Mouse (Mus musculus): Measurements from ENCODE around the gene Arhgap9. TPM values are rescaled to one million over a fixed set of nuclear protein-coding genes. Genes with fewer than 3 reads are reported as not detected.

The Arhgap9 gene
- polyA plus RNA-seq, 1 experiment from 2014 or later = 3.7 TPM

DNA sequence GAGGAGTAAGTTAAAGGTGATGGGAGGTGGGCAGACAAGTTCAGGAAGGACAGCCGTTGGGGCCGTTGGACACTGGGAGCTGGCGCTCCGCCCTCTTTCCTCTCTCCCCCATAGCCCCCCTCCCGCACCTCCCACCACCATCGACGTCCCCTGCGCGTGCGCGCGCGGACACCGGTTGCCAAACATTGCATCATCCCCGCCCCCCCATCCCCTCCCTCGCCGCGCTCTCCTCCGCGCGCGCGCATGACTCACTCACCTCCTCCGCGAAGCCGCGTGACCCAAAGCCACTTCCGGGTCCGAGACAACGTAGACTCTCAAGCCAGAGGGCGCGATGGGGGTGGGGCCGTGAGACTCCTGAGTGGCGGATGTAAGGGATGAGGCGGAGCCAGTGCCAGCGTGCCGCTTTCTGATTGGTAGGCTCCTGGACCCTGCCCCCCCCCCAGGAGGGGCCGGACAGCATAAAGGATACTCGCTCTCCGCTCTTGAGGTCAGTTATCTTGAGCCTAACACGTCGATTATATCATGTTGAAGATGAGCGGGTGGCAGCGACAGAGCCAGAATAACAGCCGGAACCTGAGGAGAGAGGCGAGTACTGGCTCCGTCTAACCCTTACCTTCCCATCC lies 31.3 kb upstream of the Arhgap9 start:
- peak overlapping the region; percentile 98 for H3K27ac ChIP-seq (replicated peaks; ENCODE audit: low read depth, low read length)
- no peaks in the 10 kb centered on the region for H3K27me3 ChIP-seq (replicated peaks; ENCODE audit: control insufficient read depth, insufficient read depth, low read length)
- peaks cover 42% of the 10 kb centered on the region for H3K36me3 ChIP-seq (ENCODE audit: control insufficient read depth, insufficient read depth, low read length)
- peak overlapping the region; percentile 84 for H3K9ac ChIP-seq (ENCODE audit: low read depth, low read length)
- peak overlapping the region; percentile 95 for H3K4me2 ChIP-seq (ENCODE audit: low read depth, low read length)
- ATAC-seq (ENCODE audit: low read depth) = peak; percentile 92
- peaks cover 30% of the 10 kb centered on the region for H3K4me1 ChIP-seq (ENCODE audit: control insufficient read depth, insufficient read depth, low read length)
- H3K9me3 ChIP-seq (ENCODE audit: control insufficient read depth, low read length) = no peaks in the 10 kb centered on the region
- peak; percentile 100 for DNase-seq (ENCODE audit: low spot score)
- under 1% methylated on average over 39 of the region's 47 CpGs for WGBS
- peak overlapping the region; percentile 59 for H3K4me3 ChIP-seq (ENCODE audit: low read depth, low read length)

DNA sequence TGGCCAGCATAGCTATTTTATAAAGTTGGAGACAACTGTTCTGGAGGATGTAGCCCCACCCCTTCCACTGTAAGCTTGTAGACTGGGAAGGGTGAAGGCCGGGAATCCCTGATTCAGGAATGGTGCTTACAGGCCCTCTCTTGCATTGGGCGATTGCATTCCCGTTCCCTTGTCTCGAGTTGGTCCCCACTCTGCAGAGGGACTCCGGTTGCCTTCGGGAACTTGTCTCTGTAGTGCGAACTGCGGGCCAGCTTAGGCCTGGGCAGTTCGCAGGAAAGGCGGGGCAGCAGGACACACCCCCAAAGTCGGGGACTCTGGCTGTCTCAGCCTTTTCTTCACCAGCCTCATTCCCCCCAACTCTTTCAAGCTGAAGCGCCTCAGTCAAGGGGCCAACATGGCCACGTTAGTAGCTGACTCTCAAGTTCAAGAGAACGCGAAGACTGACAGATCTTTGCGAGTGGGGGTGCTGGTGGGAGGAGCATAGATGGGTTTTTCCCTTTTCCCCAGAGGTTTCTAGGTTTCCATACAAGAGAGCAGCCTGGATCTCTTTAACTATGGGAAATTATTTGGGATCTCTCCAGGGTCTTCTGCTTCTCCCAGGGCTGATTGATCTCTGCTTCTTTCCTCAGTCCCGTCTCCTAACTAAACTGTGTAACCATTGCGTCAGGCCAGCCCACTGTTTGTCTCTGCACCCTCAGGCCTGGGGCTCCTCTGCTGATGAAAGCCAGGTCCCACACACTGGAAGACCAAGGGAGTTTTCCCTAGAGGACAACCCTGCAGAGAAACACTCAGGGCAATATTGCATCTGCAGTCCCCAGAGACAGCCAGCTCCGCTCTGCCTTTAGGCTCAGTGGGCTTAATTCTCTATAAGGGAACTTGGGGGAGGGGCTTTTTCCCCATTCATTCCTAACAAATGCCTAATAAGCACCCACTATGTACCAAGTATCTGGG lies 30.6 kb upstream of the Arhgap9 start:
- Histone ChIP-seq H3K4me2 (ENCODE audit: low read depth, low read length) (peak overlapping the region; percentile 95), H3K9ac (ENCODE audit: low read depth, low read length) (peak overlapping the region; percentile 68), H3K36me3 (ENCODE audit: control insufficient read depth, insufficient read depth, low read length) (peaks cover 42% of the 10 kb centered on the region), H3K27me3 (replicated peaks; ENCODE audit: control insufficient read depth, insufficient read depth, low read length) (no peaks in the 10 kb centered on the region), H3K4me3 (ENCODE audit: low read depth, low read length) (peak overlapping the region; percentile 59), H3K9me3 (ENCODE audit: control insufficient read depth, low read length) (no peaks in the 10 kb centered on the region), H3K27ac (replicated peaks; ENCODE audit: low read depth, low read length) (peak overlapping the region; percentile 98), H3K4me1 (ENCODE audit: control insufficient read depth, insufficient read depth, low read length) (peaks cover 27% of the 10 kb centered on the region)
- WGBS = 2% methylated on average over 18 of the region's 19 CpGs
- DNase-seq (ENCODE audit: low spot score) (peak; percentile 72), ATAC-seq (ENCODE audit: low read depth) (peak; percentile 48)

DNA sequence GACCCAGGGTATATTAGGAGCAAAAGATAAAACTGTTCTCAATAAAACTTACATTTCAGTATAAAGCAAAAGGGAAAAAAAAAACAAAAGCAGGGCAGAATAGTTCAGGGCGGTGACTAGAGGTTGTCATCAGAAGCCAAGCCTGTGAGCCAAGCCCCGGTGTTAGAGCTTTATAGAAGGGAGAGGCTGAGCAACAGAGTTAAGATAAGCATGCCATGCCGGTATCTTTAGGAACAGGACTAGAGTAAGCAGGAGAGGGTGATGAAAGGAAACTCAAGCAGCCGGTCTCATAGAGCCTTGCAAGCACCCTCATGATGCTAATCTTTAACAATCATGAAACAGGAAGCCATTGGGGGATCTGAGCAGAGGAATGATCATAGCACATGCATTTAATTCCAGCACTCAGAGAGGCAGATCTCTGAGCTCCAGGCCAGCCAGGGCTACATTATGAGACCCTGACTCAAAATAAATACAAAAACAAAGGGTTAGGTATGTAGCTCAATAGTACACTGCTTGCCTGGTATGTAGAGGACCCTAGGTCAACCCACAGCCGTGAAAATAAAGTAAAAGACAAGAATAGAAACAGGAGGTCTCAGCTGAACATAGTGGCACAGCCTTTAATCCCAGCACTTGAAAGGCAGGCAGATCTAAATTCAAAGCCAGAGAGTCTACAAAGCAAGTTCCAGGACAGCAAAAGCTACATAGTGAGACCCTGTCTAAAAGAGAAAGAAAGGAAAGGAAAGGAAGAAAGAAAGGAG lies 29.7 kb upstream of the Arhgap9 start:
- H3K27me3 ChIP-seq (replicated peaks; ENCODE audit: control insufficient read depth, insufficient read depth, low read length) = no peaks in the 10 kb centered on the region
- WGBS = 48% methylated on average over 5 of the region's 5 CpGs
- peak overlapping the region; percentile 16; the same call in 1 of the 2 replicates for H3K27ac ChIP-seq (replicated peaks; ENCODE audit: low read depth, low read length)
- DNase-seq (ENCODE audit: low spot score) = no peak
- H3K36me3 ChIP-seq (ENCODE audit: control insufficient read depth, insufficient read depth, low read length) = peaks cover 41% of the 10 kb centered on the region
- H3K9ac ChIP-seq (ENCODE audit: low read depth, low read length) = peak overlapping the region; percentile 68
- peak overlapping the region; percentile 95 for H3K4me2 ChIP-seq (ENCODE audit: low read depth, low read length)
- ATAC-seq (ENCODE audit: low read depth) = no peak
- peak overlapping the region; percentile 59 for H3K4me3 ChIP-seq (ENCODE audit: low read depth, low read length)
- peaks cover 21% of the 10 kb centered on the region for H3K4me1 ChIP-seq (ENCODE audit: control insufficient read depth, insufficient read depth, low read length)
- H3K9me3 ChIP-seq (ENCODE audit: control insufficient read depth, low read length) = no peaks in the 10 kb centered on the region

DNA sequence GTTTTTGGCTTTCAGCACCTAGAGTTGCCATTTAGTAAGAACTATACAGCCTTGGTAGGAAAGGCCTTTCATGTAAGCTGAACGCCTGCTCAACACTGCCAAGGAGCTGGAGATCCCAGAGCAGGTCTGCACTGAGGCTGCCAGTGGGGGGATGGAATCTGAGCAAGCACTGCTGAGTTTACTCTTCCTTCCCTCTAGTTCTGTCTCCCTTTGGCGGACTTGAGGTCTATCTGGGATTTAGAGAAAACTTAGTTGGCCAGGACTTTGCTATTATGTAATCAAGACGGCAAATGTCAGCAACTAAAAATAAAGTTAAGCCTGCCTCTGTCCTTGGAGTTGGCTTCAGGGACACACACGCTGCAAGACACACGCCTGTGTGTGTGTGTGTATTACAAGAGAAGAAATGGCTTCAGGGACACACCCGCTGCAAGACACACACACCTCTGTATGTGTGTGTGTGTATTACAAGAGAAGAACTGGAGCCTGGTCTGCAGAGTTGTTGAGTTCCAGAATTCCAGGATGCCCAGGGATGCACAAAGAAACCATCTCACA lies 28.7 kb upstream of the Arhgap9 start:
- ATAC-seq (ENCODE audit: low read depth) = no peak
- no peak for DNase-seq (ENCODE audit: low spot score)
- no peaks in the 10 kb centered on the region for H3K27me3 ChIP-seq (replicated peaks; ENCODE audit: control insufficient read depth, insufficient read depth, low read length)
- H3K4me1 ChIP-seq (ENCODE audit: control insufficient read depth, insufficient read depth, low read length) = peaks cover 13% of the 10 kb centered on the region
- H3K9ac ChIP-seq (ENCODE audit: low read depth, low read length) = no peak overlapping the region
- no peak overlapping the region for H3K27ac ChIP-seq (replicated peaks; ENCODE audit: low read depth, low read length)
- peaks cover 49% of the 10 kb centered on the region for H3K36me3 ChIP-seq (ENCODE audit: control insufficient read depth, insufficient read depth, low read length)
- no peaks in the 10 kb centered on the region for H3K9me3 ChIP-seq (ENCODE audit: control insufficient read depth, low read length)
- WGBS = 86% methylated on average over 6 of the region's 6 CpGs
- no peak overlapping the region for H3K4me3 ChIP-seq (ENCODE audit: low read depth, low read length)
- H3K4me2 ChIP-seq (ENCODE audit: low read depth, low read length) = 0 out of 2 replicates have a peak overlapping the region, but pooled peaks have one; percentile 95

DNA sequence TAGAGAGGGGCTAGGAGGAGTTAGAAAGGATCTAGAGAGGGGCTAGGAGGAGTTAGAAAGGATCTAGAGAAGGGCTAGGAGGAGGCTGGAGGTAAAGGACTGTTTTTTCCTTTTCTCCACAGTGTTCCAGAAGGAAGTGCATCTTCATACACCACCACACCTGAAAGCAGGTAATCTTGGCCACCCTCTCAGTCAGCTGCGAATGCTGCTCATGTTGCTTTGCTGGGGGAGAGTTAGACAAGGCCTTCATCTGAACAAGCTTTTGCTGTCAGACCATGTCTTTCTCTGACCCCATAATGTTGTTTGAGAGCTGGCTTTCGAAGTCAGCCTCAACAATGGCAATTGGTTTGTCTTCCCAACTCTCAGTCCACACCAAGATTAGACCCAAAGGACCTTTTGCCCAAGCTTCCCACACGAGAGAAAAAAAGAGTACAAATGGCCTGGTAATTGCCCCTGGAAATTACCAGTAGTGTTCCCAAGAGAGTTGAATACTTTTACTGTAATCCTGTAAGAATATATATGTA lies 28.1 kb upstream of the Arhgap9 start:
- no peak overlapping the region for H3K9ac ChIP-seq (ENCODE audit: low read depth, low read length)

DNA sequence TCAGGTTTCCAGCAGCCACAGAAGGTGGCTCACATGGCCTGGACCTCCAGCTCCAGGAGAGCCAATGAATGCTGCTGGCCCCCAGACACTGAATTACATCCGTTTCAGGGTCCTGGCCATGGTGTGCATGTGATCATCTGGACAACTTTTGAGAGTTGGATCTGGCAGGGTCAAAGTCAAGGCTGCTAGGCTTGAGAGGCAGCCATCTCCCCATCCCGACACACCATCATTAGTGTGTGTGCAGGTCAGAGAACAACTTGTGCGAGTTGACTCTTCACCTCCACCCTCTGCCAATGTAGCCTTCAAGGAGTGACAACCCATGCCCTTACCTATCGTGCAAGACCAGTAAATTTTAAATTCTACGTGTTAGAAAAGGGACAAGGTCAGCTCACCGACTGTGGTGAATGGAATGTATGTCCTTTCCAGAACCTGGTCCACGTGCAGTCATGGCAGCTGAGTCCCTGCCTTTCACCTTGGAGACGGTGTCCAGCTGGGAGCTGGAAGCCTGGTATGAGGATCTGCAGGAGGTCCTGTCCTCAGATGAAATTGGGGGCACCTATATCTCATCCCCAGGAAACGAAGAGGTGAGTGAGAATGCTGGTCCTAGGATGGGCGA lies 26.8 kb upstream of the Arhgap9 start:
- Histone ChIP-seq H3K9me3 (ENCODE audit: control insufficient read depth, low read length) (no peaks in the 10 kb centered on the region), H3K27ac (replicated peaks; ENCODE audit: low read depth, low read length) (no peak overlapping the region), H3K27me3 (replicated peaks; ENCODE audit: control insufficient read depth, insufficient read depth, low read length) (no peaks in the 10 kb centered on the region), H3K4me1 (ENCODE audit: control insufficient read depth, insufficient read depth, low read length) (peaks cover 13% of the 10 kb centered on the region), H3K4me2 (ENCODE audit: low read depth, low read length) (no peak overlapping the region), H3K9ac (ENCODE audit: low read depth, low read length) (no peak overlapping the region), H3K36me3 (ENCODE audit: control insufficient read depth, insufficient read depth, low read length) (peaks cover 68% of the 10 kb centered on the region), H3K4me3 (ENCODE audit: low read depth, low read length) (no peak overlapping the region)
- 94% methylated on average over 10 of the region's 10 CpGs for WGBS
- DNase-seq (ENCODE audit: low spot score) (no peak), ATAC-seq (ENCODE audit: low read depth) (no peak)

More for the DNA sequence above, 28.1 kb upstream of the Arhgap9 start:
- H3K36me3 ChIP-seq (ENCODE audit: control insufficient read depth, insufficient read depth, low read length) = peaks cover 54% of the 10 kb centered on the region
- DNase-seq (ENCODE audit: low spot score) (no peak), ATAC-seq (ENCODE audit: low read depth) (no peak)
- H3K27me3 ChIP-seq (replicated peaks; ENCODE audit: control insufficient read depth, insufficient read depth, low read length) = no peaks in the 10 kb centered on the region
- no peak overlapping the region for H3K27ac ChIP-seq (replicated peaks; ENCODE audit: low read depth, low read length)
- H3K4me3 ChIP-seq (ENCODE audit: low read depth, low read length) = no peak overlapping the region
- no peaks in the 10 kb centered on the region for H3K9me3 ChIP-seq (ENCODE audit: control insufficient read depth, low read length)
- H3K4me2 ChIP-seq (ENCODE audit: low read depth, low read length) = no peak overlapping the region
- H3K4me1 ChIP-seq (ENCODE audit: control insufficient read depth, insufficient read depth, low read length) = peaks cover 13% of the 10 kb centered on the region
- WGBS = 78% methylated on average over 3 of the region's 3 CpGs

DNA sequence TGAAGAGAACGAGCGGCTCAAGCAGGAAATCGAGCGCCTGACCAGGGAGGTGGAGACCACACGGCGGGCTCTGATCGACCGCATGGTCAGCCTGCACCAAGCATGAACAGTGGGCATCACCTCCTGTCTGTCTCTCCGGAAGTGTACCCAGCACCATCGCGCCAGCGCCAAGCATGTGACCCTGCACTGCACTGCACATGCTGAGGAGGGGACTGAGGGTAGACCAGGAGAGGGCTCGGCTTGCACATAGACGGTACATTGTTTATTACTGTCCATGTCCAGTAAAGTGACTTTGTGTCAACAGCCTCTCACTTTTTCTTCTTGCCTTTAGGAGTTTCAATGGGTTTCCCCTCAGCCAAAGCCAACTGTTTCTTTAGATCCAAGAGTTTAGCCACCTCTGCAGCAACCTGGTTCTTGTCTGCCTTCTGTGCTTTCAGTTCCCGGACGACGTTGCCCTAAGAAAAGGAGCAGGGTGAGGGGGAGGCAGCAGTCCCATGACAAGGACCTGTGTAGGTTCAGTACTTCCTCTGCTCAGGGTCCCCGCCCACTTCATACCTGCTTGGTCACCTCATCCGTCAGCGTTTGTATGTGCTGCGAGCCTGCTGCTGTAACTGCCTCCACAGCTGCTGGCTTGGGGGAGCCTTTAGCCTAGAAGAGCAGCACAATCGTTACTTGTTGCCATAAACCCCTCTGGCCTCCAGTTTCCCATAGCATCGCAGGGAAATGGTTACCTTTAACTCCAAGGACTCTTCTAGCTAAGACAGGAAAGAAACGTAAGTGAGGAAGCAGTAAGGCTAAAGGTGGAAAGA lies 25.6 kb upstream of the Arhgap9 start:
- DNase-seq (ENCODE audit: low spot score) (no peak), ATAC-seq (ENCODE audit: low read depth) (no peak)
- Histone ChIP-seq H3K9ac (ENCODE audit: low read depth, low read length) (no peak overlapping the region), H3K27ac (replicated peaks; ENCODE audit: low read depth, low read length) (no peak overlapping the region), H3K4me3 (ENCODE audit: low read depth, low read length) (no peak overlapping the region), H3K9me3 (ENCODE audit: control insufficient read depth, low read length) (no peaks in the 10 kb centered on the region), H3K4me1 (ENCODE audit: control insufficient read depth, insufficient read depth, low read length) (peaks cover 13% of the 10 kb centered on the region), H3K27me3 (replicated peaks; ENCODE audit: control insufficient read depth, insufficient read depth, low read length) (no peaks in the 10 kb centered on the region), H3K36me3 (ENCODE audit: control insufficient read depth, insufficient read depth, low read length) (peaks cover 80% of the 10 kb centered on the region), H3K4me2 (ENCODE audit: low read depth, low read length) (no peak overlapping the region)
- WGBS = 89% methylated on average over 21 of the region's 24 CpGs

Measured in embryonic facial prominence, embryonic 14.5 days (tissue).